In genomic region chr1:51243869-51244268, GRCm38 (mm10) we compare ENCODE assay signal across 14 mouse cellular contexts. TPM values are rescaled to one million over a fixed set of nuclear protein-coding genes. Genes with fewer than 3 reads are reported as not detected.
DNase-seq lines count a peak whose midpoint lies in the region.
"Had no signal": no experiment of that assay in that cellular context is flagged by ENCODE, and none has a peak within 500 bp of the region (broad histone marks: within the 10 kb centered on the region; RNA-seq: fewer than 3 reads in every experiment).

No protein-coding gene starts in this region.

- DNase-seq in adrenal gland, postnatal 10 days, result peak; percentile 26
- DNase-seq in adrenal gland, postnatal 25 days, result no peak
- peak; percentile 24 for DNase-seq in kidney, adult 9 months
- no peak for DNase-seq in kidney, postnatal 4 days
- DNase-seq in lung, postnatal 36 days, result peak; percentile 21
- DNase-seq in lung, postnatal 10 days, result no peak
- no peak for DNase-seq in retina, embryonic 14.5 days (ENCODE audit: low spot score)
- DNase-seq in embryo, embryonic 10 days (ENCODE audit: low spot score), result no peak
- DNase-seq: forebrain, postnatal 0 days; gastrocnemius, postnatal 14 days; heart, adult 18-20 months; kidney, postnatal 14 days; thymus, adult 2 months; thymus, postnatal 4 days had no signal

RNA-seq across cellular contexts. Expression of gene Cavin2, which starts 45.1 kb away (rescaled TPM):
- total RNA-seq in adrenal gland, postnatal 10 days (2021), result 100 to 1,000 TPM; 134 TPM
- 33.7 and 34.5 TPM in 2 replicates for total RNA-seq in adrenal gland, postnatal 25 days (2021)

Comparison
In these comparisons a context has a peak if more than half of its experiments do, and no peak if none do; other contexts are left out.
1. DNase-seq: peak in adrenal gland, postnatal 10 days (single experiment), kidney, adult 9 months (single experiment) and lung, postnatal 36 days (single experiment); none in adrenal gland, postnatal 25 days (single experiment), kidney, postnatal 4 days (0 of 2), lung, postnatal 10 days (single experiment), retina, embryonic 14.5 days (single experiment) and embryo, embryonic 10 days (single experiment).